Mouse (Mus musculus): Measurements from ENCODE around the gene Snx1.

Snx1 gene

GRCm38 (mm10) chr9:66102668-66103067 lies 23.7 kb downstream of the Snx1 start:
- in situ Hi-C loops (cut with MboI; ENCODE audit: unreplicated experiment in 2 of 2) = no loop called here

GRCm38 (mm10) chr9:66101577-66101976 lies 24.8 kb downstream of the Snx1 start:
- in situ Hi-C loops (cut with MboI; ENCODE audit: unreplicated experiment in 2 of 2) = no loop called here

GRCm38 (mm10) chr9:66092664-66093063 lies 33.7 kb downstream of the Snx1 start:
- in situ Hi-C loops (cut with MboI; ENCODE audit: unreplicated experiment in 2 of 2) = no loop called here

- in situ Hi-C loops (cut with MboI; ENCODE audit: unreplicated experiment in 2 of 2) = no loop called here
Measured at GRCm38 (mm10) chr9:66091327-66092231, 34.8 kb downstream of the Snx1 start.

- in situ Hi-C loops (cut with MboI; ENCODE audit: unreplicated experiment in 2 of 2) = no loop called here
Measured at GRCm38 (mm10) chr9:66090593-66091244, 35.7 kb downstream of the Snx1 start.

GRCm38 (mm10) chr9:66088411-66088810 lies 38.0 kb downstream of the Snx1 start:
- in situ Hi-C loops (cut with MboI; ENCODE audit: unreplicated experiment in 2 of 2) = no loop called here

- in situ Hi-C loops (cut with MboI; ENCODE audit: unreplicated experiment in 2 of 2) = no loop called here
Measured at GRCm38 (mm10) chr9:66087062-66087461, 39.3 kb downstream of the Snx1 start.

- in situ Hi-C loops (cut with MboI; ENCODE audit: unreplicated experiment in 2 of 2) = no loop called here
Measured at GRCm38 (mm10) chr9:66084171-66084570, 42.2 kb downstream of the Snx1 start.

- in situ Hi-C loops (cut with MboI; ENCODE audit: unreplicated experiment in 2 of 2) = no loop called here
Measured at GRCm38 (mm10) chr9:66081999-66082398, 44.4 kb downstream of the Snx1 start.

- in situ Hi-C loops (cut with MboI; ENCODE audit: unreplicated experiment in 2 of 2) = no loop called here
Measured at GRCm38 (mm10) chr9:66080804-66081459, 45.5 kb downstream of the Snx1 start.

- in situ Hi-C loops (cut with MboI; ENCODE audit: unreplicated experiment in 2 of 2) = no loop called here
Measured at GRCm38 (mm10) chr9:66078493-66078892, 47.9 kb downstream of the Snx1 start.

- in situ Hi-C loops (cut with MboI; ENCODE audit: unreplicated experiment in 2 of 2) = no loop called here
Measured at GRCm38 (mm10) chr9:66078072-66078471, 48.3 kb downstream of the Snx1 start.

- in situ Hi-C loops (cut with MboI; ENCODE audit: unreplicated experiment in 2 of 2) = no loop called here
Measured at GRCm38 (mm10) chr9:66072754-66073153, 53.6 kb downstream of the Snx1 start.

GRCm38 (mm10) chr9:66070151-66070550 lies 56.2 kb downstream of the Snx1 start:
- in situ Hi-C loops (cut with MboI; ENCODE audit: unreplicated experiment in 2 of 2) = no loop called here

GRCm38 (mm10) chr9:66069583-66069982 lies 56.8 kb downstream of the Snx1 start, which contains the start of gene Snx22:
Snx22 (minus strand) TSS chr9:66069719.
- in situ Hi-C loops (cut with MboI; ENCODE audit: unreplicated experiment in 2 of 2) = no loop called here

GRCm38 (mm10) chr9:66068971-66069391 lies 57.4 kb downstream of the Snx1 start:
- in situ Hi-C loops (cut with MboI; ENCODE audit: unreplicated experiment in 2 of 2) = no loop called here

- in situ Hi-C loops (cut with MboI; ENCODE audit: unreplicated experiment in 2 of 2) = no loop called here
Measured at GRCm38 (mm10) chr9:66068056-66068455, 58.3 kb downstream of the Snx1 start.

GRCm38 (mm10) chr9:66067542-66067941 lies 58.8 kb downstream of the Snx1 start:
- in situ Hi-C loops (cut with MboI; ENCODE audit: unreplicated experiment in 2 of 2) = no loop called here

- in situ Hi-C loops (cut with MboI; ENCODE audit: unreplicated experiment in 2 of 2) = no loop called here
Measured at GRCm38 (mm10) chr9:66066791-66067190, 59.6 kb downstream of the Snx1 start.

GRCm38 (mm10) chr9:66064316-66064715 lies 62.1 kb downstream of the Snx1 start:
- in situ Hi-C loops (cut with MboI; ENCODE audit: unreplicated experiment in 2 of 2) = no loop called here

GRCm38 (mm10) chr9:66063446-66063845 lies 62.9 kb downstream of the Snx1 start:
- in situ Hi-C loops (cut with MboI; ENCODE audit: unreplicated experiment in 2 of 2) = no loop called here

Data from v-Abl transformed pro-B cells (cell line).